Mouse (Mus musculus): ENCODE measurements around the gene Limk2.

DNA sequence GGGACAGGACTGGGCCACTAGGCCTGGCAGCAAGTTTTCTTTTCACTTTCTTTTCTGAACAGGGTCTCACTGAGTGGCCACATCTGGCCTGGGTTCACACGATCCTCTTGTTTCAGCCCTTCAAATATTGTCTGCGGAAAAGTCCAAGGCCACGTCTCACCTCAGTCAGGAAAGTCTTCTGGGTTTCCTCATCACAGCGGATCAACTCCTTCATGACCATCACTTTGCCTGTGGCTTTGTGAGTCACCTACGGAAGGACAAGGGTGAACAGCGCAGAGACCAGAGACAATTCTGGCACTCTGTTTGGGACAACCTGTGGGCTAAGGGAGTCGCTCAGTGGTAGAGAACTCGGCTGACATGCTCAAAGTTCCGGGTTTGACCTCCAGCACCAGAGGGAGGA is 56.9 kb downstream of the Limk2 start:
- TF ChIP-seq MYOG (IDR thresholded peaks at IDR 0.05; ENCODE audit: control insufficient read depth, extremely low read depth, insufficient read length) (no peak), CTCF (IDR thresholded peaks at IDR 0.05; ENCODE audit: control insufficient read depth, insufficient read depth, insufficient read length) (no peak), MYOD1 (IDR thresholded peaks at IDR 0.05; ENCODE audit: control insufficient read depth, insufficient read length, low read depth) (no peak), CEBPB (IDR thresholded peaks at IDR 0.05; ENCODE audit: low read depth) (no peak), USF1 (IDR thresholded peaks at IDR 0.05; ENCODE audit: low read depth) (no peak), MAX (IDR thresholded peaks at IDR 0.05) (no peak)
